Mouse (Mus musculus): ENCODE measurements around the gene Rsl24d1.
"Not testable (repeated sequence)": the region's sequence is repeated elsewhere in the genome, so short reads cannot be mapped to it uniquely, and the experiment has no call there.

The Rsl24d1 gene

GRCm38 (mm10) chr9:73101536-73101935, 11.7 kb upstream of the Rsl24d1 start, which contains the start of gene Khdc3:
Khdc3 (plus strand) TSS chr9:73101836.
- no peak for DNase-seq (ENCODE audit: low spot score in 2 of 2)

DNA sequence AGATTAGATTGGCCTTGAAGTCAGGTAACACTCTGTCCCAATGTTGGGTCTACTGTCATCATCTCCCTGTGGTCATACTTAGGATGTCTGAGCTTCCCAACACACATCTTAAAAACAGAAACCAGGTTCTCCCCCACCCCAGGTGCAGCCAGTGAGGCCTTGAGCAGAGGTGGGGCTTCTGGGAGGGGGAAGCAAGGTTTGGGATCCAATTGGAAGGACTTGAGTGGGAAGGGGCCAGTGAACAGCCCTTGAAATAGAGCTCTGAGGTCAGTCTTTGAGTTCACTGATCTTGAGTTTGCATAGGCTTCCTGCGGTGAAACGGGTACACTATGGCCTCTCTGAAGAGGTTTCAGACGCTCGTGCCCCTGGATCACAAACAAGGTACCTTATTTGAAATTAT, 11.0 kb upstream of the Rsl24d1 start, which contains the start of gene Gm20509:
Gene Gm20509, plus strand, starts transcription at position 290 of the 400 bp plus-strand sequence.
- DNase-seq (ENCODE audit: low spot score in 2 of 2) = no peak

GRCm38 (mm10) chr9:73103159-73103879, 9.9 kb upstream of the Rsl24d1 start:
- DNase-seq (ENCODE audit: low spot score in 2 of 2) = peak; percentile 13 to 27

- DNase-seq (ENCODE audit: low spot score in 2 of 2) = no peak
Observed at GRCm38 (mm10) chr9:73103880-73104198, 9.4 kb upstream of the Rsl24d1 start.

DNA sequence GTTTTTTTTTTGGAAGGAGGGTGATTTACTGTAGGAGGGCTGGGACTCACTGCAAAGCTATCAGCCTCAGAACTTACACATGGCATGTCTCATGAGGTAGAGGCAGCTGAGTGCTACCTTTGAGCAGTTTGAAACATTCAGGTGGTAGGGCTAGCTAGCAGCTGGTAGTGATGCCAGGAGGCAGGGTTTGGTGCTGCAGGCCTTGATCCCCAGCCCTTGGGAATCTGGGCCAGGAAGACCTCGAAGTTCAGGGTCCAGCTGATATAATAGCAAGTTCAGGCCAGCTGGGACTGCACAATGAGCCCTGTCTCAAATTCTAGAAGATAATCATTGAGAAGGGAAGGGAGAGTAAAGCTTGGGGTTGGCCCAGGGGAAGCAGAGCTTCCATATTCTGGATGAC, 8.1 kb upstream of the Rsl24d1 start:
- no peak for DNase-seq (ENCODE audit: low spot score in 2 of 2)

- DNase-seq (ENCODE audit: low spot score in 2 of 2) = no peak
Observed at GRCm38 (mm10) chr9:73105771-73106170, 7.5 kb upstream of the Rsl24d1 start.

DNA sequence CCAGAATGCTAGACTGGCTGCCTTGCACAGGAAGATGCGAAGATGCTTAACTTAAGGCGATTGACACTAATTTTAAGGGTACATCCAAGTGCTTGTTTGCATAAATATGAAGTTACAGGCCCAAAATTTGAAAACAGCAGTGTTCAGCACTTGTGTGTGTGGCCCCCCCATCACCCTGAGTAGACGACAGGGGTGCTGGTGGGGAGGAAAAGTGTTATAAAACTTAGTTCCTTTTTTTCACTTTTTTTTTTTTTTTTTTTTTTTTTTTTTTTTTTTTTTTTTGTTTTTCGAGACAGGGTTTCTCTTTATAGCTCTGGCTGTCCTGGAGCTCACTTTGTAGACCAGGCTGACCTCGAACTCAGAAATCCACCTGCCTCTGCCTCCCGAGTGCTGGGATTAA, 3.5 kb downstream of the Rsl24d1 start:
- DNase-seq (ENCODE audit: low spot score in 2 of 2) = not testable (repeated sequence)

DNA sequence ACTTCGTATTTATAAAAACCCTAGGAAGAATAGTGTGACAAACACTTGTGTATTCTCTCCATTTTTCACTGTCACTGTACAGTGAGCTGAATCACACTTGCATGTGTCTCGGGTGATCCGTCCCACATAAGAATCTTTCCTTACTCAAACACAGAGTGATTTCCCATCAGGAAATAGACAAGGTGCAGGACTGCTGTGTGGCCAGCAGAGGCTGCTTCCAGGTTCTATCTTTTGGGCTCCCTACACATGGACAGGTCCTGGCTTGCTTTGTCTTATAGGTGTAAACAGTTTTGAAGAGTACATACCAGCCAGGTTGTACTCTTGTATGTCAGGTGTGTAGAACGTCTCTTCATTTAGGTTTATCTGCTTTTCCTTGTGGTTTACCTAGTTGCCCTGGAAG, 4.8 kb downstream of the Rsl24d1 start:
- DNase-seq (ENCODE audit: low spot score in 2 of 2) = no peak

- no peak for DNase-seq (ENCODE audit: low spot score in 2 of 2)
Observed at GRCm38 (mm10) chr9:73121735-73122134, 8.5 kb downstream of the Rsl24d1 start.

GRCm38 (mm10) chr9:73125043-73125570, 11.9 kb downstream of the Rsl24d1 start:
- no peak for DNase-seq (ENCODE audit: low spot score in 2 of 2)

- no peak for DNase-seq (ENCODE audit: low spot score in 2 of 2)
Observed at GRCm38 (mm10) chr9:73127457-73127856, 14.2 kb downstream of the Rsl24d1 start.

DNA sequence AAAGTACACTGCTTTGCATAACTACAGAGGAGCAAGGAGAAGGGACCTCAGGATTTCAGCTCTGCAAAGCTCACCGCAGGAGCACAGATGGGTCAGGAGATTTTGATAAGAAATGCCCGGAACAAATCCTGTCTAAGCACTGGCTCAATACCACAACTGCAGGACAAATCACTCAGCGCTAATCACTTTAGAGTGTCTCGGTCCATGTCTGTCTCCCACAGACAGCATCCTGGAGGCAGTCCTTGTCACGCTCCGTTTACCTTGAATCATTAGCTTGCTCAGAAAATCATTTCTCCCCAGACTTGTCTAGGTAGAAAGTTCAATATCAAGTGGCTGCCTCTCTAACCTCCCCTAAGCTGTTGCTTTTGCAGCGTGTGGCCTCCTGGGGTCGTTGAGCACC, 16.6 kb downstream of the Rsl24d1 start:
- DNase-seq (ENCODE audit: low spot score in 2 of 2) = no peak

DNA sequence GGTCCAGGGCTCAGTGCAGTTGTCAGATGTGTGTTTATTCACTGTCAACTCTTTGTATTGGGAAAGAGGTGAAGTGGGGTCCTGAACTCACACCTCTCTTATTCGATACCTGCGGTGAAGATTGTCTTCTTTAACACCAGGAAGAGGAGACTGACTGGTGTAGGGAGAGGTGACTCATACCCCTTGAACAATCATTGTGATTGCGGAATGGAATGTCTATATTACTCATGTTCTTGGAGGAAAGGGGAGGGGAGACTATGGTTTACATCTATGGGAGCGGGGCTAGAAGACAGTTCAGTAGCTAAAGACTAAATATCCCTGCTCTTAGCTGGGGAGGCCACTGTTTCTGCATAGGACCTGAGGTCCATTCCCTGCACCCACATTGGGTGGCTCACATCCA, 17.3 kb downstream of the Rsl24d1 start:
- no peak for DNase-seq (ENCODE audit: low spot score in 2 of 2)

DNA sequence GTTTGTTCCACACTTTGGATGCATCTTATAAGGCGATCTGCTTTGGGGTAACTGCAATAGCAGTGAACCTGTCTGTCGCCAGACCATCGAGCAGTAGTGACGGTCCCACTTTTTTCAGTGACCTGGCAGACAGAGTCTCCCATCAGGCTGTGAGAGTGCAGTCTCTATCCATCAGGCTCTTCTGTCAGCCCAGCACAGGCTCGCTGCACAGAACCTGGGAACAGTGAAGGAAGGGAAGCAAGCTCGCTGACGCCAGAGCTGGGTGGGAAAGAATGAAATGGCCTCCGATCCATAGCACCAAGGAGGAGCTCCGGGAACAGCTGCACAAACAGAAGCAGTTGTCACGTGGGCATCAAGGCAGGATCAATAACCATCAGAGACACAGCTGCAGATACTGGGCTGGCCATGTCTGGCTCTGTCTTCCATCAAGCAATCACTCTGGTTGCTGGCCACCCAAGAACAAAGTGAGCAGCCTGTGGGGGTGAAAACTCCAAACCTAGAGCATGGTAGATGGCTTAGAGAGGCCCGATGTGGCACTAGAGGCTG, 24.2 kb downstream of the Rsl24d1 start:
- DNase-seq (ENCODE audit: low spot score in 2 of 2) = no peak

DNA sequence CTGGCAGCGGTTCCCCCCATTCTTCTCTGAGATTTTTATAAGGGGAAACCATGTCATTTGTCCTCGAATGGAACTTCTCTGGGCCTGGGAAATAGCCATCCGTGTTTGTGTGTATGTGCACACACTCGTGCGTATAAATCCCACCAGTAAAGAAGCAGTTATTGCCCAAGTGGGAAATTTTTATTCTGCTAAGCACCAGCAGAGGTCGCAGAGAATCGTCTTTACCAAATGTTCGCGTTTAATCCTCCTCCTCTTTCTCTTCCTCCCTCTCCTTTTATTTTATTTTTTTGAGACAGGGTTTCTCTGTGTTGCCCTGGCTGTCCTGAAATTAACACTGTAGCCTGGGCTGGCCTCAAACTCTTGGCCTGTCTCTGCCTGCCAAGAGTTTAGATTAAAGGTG, 41.1 kb downstream of the Rsl24d1 start:
- no peak for DNase-seq (ENCODE audit: low spot score in 2 of 2)

DNA sequence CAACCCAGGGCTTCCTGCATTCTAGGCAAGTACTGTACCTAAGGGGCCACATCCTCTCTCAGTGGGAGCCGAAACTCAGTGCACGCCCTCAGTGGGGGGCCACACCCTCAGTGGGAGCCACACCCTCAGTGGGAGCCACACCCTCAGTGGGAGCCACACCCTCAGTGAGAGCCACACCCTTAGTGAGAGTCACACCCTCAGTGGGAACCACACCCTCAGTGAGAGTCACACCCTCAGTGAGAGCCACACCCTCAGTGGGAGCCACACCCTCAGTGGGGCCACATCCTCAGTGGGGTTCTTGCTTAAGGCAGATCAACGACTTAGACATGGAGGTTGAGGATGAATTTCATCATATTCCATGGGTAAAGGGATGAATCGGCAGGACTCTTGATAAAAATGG, 44.7 kb downstream of the Rsl24d1 start:
- no peak for DNase-seq (ENCODE audit: low spot score in 2 of 2)

GRCm38 (mm10) chr9:73159265-73159664, 46.0 kb downstream of the Rsl24d1 start:
- no peak for DNase-seq (ENCODE audit: low spot score in 2 of 2)

GRCm38 (mm10) chr9:73162571-73163333, 49.5 kb downstream of the Rsl24d1 start:
- peak in 1 of 2 experiments; percentile 62 for DNase-seq (ENCODE audit: low spot score in 2 of 2)

- peak in 1 of 2 experiments; percentile 2 for DNase-seq (ENCODE audit: low spot score in 2 of 2)
Observed at GRCm38 (mm10) chr9:73165631-73166030, 52.4 kb downstream of the Rsl24d1 start.

Data from heart, adult 9 months (tissue).